Mouse (Mus musculus) MEL (cell line): ENCODE data around the gene Gba2. TPM values are rescaled to one million over a fixed set of nuclear protein-coding genes. Genes with fewer than 3 reads are reported as not detected.

Experiments
- DNase-seq: peaks from one replicate; pipeline ENCODE4 v3.0.0; 2011; ENCODE audit warnings: low read depth, low spot score
- H3K27ac ChIP-seq: 2 replicates; pipeline ENCODE4 v1.5.1; 2012; ENCODE audit warnings: low read depth, mild to moderate bottlenecking, control low read depth, low read length, moderate library complexity; ENCODE audit not compliant: control insufficient read depth
- H3K27me3 ChIP-seq, 2 experiments: fragments of 150-350 bp in 1 of 2; sonication (generic) in 1 of 2; 2 replicates each; pipeline ENCODE4 v1.6.1; 2012; ENCODE audit warnings: low read length in 2 of 2, mild to moderate bottlenecking in 2 of 2, improper control_type of control experiment in 1 of 2, moderate library complexity in 1 of 2; ENCODE audit not compliant: insufficient read depth in 2 of 2, control insufficient read depth in 1 of 2
- H3K36me3 ChIP-seq, 2 experiments: 2 replicates each; pipeline ENCODE4 v1.6.1; 2012 to 2014; ENCODE audit warnings: low read length in 2 of 2, improper control_type of control experiment in 1 of 2, inconsistent platforms in 1 of 2, mild to moderate bottlenecking in 1 of 2; ENCODE audit not compliant: insufficient read depth in 2 of 2, control insufficient read depth in 1 of 2
- H3K4me1 ChIP-seq, 2 experiments: fragments of 150-350 bp in 1 of 2; sonication (generic) in 1 of 2; 2 replicates each; pipeline ENCODE4 v1.6.1; 2012; ENCODE audit warnings: low read length in 2 of 2, improper control_type of control experiment in 1 of 2, mild to moderate bottlenecking in 1 of 2; ENCODE audit not compliant: insufficient read depth in 2 of 2, control insufficient read depth in 1 of 2
- H3K4me3 ChIP-seq, 2 experiments: fragments of 150-350 bp in 1 of 2; sonication (generic) in 1 of 2; 2 replicates each; pipeline ENCODE4 v1.5.1; 2012; ENCODE audit warnings: low read depth in 2 of 2, low read length in 2 of 2, mild to moderate bottlenecking in 2 of 2, moderate library complexity in 2 of 2, control low read depth in 1 of 2, improper control_type of control experiment in 1 of 2; ENCODE audit not compliant: control insufficient read depth in 1 of 2, insufficient read depth in 1 of 2
- H3K79me2 ChIP-seq: 2 replicates; pipeline ENCODE4 v1.6.1; 2012; ENCODE audit warnings: mild to moderate bottlenecking, low read length, moderate library complexity; ENCODE audit not compliant: control insufficient read depth, poor library complexity, insufficient read depth
- H3K9ac ChIP-seq: 2 replicates; pipeline ENCODE4 v1.6.1; 2012; ENCODE audit warnings: low read depth, mild to moderate bottlenecking, control low read depth, low read length, moderate library complexity; ENCODE audit not compliant: control insufficient read depth, poor library complexity, severe bottlenecking
- H3K9me3 ChIP-seq: fragments of 150-350 bp; sonication (generic); replicated peaks from 2 replicates; pipeline ENCODE4 v1.6.1; 2012; ENCODE audit warnings: mild to moderate bottlenecking, low read length, improper control_type of control experiment, moderate library complexity; ENCODE audit not compliant: insufficient read depth
- BHLHE40 ChIP-seq: IDR thresholded peaks from 2 replicates; pipeline ENCODE4 v1.6.1; 2012; ENCODE audit warnings: low read depth, mild to moderate bottlenecking, inconsistent platforms, low read length, improper control_type of control experiment, borderline replicate concordance
- CHD2 ChIP-seq: IDR thresholded peaks from 2 replicates; pipeline ENCODE4 v1.6.1; 2011; ENCODE audit warnings: low read length, improper control_type of control experiment
- EP300 ChIP-seq, 2 experiments: IDR thresholded peaks; 2 replicates each; pipeline ENCODE4 v1.6.1; 2011; ENCODE audit warnings: improper control_type of control experiment in 2 of 2, low read length in 2 of 2, low read depth in 1 of 2, mild to moderate bottlenecking in 1 of 2
- ETS1 ChIP-seq: IDR thresholded peaks from 2 replicates; pipeline ENCODE4 v1.6.1; 2012; ENCODE audit warnings: low read depth, mild to moderate bottlenecking, inconsistent platforms, low read length, improper control_type of control experiment, moderate library complexity
- GABPA ChIP-seq: IDR thresholded peaks from 2 replicates; pipeline ENCODE4 v1.6.1; 2012; ENCODE audit warnings: low read depth, mild to moderate bottlenecking, inconsistent platforms, low read length, improper control_type of control experiment, moderate library complexity
- KAT2A ChIP-seq: conservative IDR thresholded peaks from 2 replicates; pipeline ENCODE4 v1.6.1; 2012; ENCODE audit warnings: low read depth, low read length, improper control_type of control experiment, inconsistent platforms
- MEF2A ChIP-seq: IDR thresholded peaks from 2 replicates; pipeline ENCODE4 v1.6.1; 2014; ENCODE audit warnings: low read depth, mild to moderate bottlenecking, inconsistent platforms, low read length, improper control_type of control experiment; ENCODE audit not compliant: poor library complexity, insufficient replicate concordance, severe bottlenecking; ENCODE audit errors: extremely low read depth
- MXI1 ChIP-seq: IDR thresholded peaks from 2 replicates; pipeline ENCODE4 v1.6.1; 2011; ENCODE audit warnings: mild to moderate bottlenecking, low read depth, low read length, improper control_type of control experiment
- NELFE ChIP-seq: IDR thresholded peaks from 2 replicates; pipeline ENCODE4 v1.6.1; 2011; ENCODE audit warnings: low read depth, low read length, improper control_type of control experiment
- NRF1 ChIP-seq: IDR thresholded peaks from 2 replicates; pipeline ENCODE4 v1.6.1; 2014; ENCODE audit warnings: low read depth, mild to moderate bottlenecking, inconsistent platforms, low read length, improper control_type of control experiment, moderate library complexity; ENCODE audit not compliant: poor library complexity, insufficient read depth, severe bottlenecking
- POLR2A ChIP-seq, 2 experiments: IDR thresholded peaks; 2 replicates each; pipeline ENCODE4 v1.6.1; 2011 to 2012; ENCODE audit warnings: low read length in 2 of 2, mild to moderate bottlenecking in 2 of 2, control low read depth in 1 of 2, improper control_type of control experiment in 1 of 2, low read depth in 1 of 2, moderate library complexity in 1 of 2; ENCODE audit not compliant: control insufficient read depth in 1 of 2, insufficient read depth in 1 of 2, poor library complexity in 1 of 2
- POLR2AphosphoS2 ChIP-seq: IDR thresholded peaks from 2 replicates; pipeline ENCODE4 v1.6.1; 2011; ENCODE audit warnings: low read length, improper control_type of control experiment
- POLR2AphosphoS5 ChIP-seq: IDR thresholded peaks from 2 replicates; pipeline ENCODE4 v1.6.1; 2012; ENCODE audit warnings: low read depth, borderline replicate concordance, mild to moderate bottlenecking, inconsistent platforms, low read length, moderate library complexity, mixed read lengths
- RAD21 ChIP-seq: IDR thresholded peaks from 2 replicates; pipeline ENCODE4 v1.6.1; 2011; ENCODE audit warnings: mild to moderate bottlenecking, low read depth, low read length, improper control_type of control experiment
- TCF12 ChIP-seq: IDR thresholded peaks from 2 replicates; pipeline ENCODE4 v1.6.1; 2014; ENCODE audit warnings: low read depth, mild to moderate bottlenecking, inconsistent platforms, low read length, improper control_type of control experiment, moderate library complexity
- UBTF ChIP-seq: IDR thresholded peaks from 2 replicates; pipeline ENCODE4 v1.6.1; 2012; ENCODE audit warnings: low read depth, mild to moderate bottlenecking, inconsistent platforms, low read length, improper control_type of control experiment, moderate library complexity, borderline replicate concordance; ENCODE audit not compliant: insufficient read depth
- USF1 ChIP-seq: IDR thresholded peaks from 2 replicates; pipeline ENCODE4 v1.6.1; 2014; ENCODE audit warnings: low read depth, mild to moderate bottlenecking, inconsistent platforms, low read length, improper control_type of control experiment, moderate library complexity
- ZMIZ1 ChIP-seq: IDR thresholded peaks from 2 replicates; pipeline ENCODE4 v1.6.1; 2012; ENCODE audit warnings: low read depth, mild to moderate bottlenecking, inconsistent platforms, low read length, improper control_type of control experiment, moderate library complexity
- polyA plus RNA-seq, 2 experiments: library from polyadenylated mRNA; stranded (reverse) in 1 of 2; unstranded in 1 of 2; fragments of >175 nt in 1 of 2; fragments of >200 nt in 1 of 2; gene quantifications; 2 replicates each; pipeline versions ENCODE4 v1.2.1 to v1.2.4; 2012; ENCODE audit warnings: low replicate concordance in 2 of 2, low read depth in 1 of 2; ENCODE audit not compliant: insufficient read length in 2 of 2, insufficient read depth in 1 of 2, missing spikeins in 1 of 2
- total RNA-seq: library from RNA; depleted of rRNA; stranded (reverse); fragments of 300-350 nt; gene quantifications from 2 replicates; pipeline ENCODE4 v1.2.3, GENCODE M21; 2012

Gba2 gene
- total and polyA plus RNA-seq, 3 experiments = 5.7 to 24.9 TPM; not detected in 1

DNA sequence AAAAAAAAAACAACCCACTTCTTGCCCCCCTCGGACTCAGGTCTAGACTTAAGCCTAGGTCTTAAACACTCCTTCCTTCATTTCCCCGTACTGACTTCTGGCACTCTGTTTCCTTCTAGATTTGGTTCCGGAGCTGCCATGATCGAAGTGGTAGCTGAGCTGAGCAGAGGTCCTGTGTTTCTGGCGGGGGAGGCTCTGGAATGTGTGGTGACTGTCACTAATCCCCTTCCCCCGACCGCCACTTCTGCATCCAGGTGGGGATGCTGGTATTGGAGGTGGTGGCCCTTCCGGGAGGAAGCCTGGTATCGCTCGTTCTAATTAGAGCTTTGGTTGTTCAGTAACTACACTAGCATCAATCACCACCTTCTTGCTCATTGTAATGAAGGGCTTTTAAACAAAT, 583 bp upstream of the Gba2 start:
- Histone ChIP-seq H3K27ac (peak overlapping the region; percentile 66), H3K36me3 (peaks cover 0 to 3% of the 10 kb centered on the region in 2 experiments; a peak in 2 of 4 replicates), H3K27me3 (no peaks in the 10 kb centered on the region), H3K4me3 (peak overlapping the region; percentile 93 to 95), H3K79me2 (peaks cover 21% of the 10 kb centered on the region)
- TF ChIP-seq MEF2A (no peak), POLR2AphosphoS2 (no peak), NELFE (no peak), POLR2A (IDR thresholded peaks at IDR 0.05; ENCODE audit: control insufficient read depth in 1 of 2, insufficient read depth in 1 of 2, low read depth in 1 of 2, low read length in 2 of 2, poor library complexity in 1 of 2) (no peak), ETS1 (no peak), GABPA (no peak), NRF1 (no peak), ZMIZ1 (no peak)
- TF ChIP-seq, all 39 proteins: peak for 0
- no peak for DNase-seq
- peak overlapping the region; percentile 93 for H3K9ac ChIP-seq
- H3K9me3 ChIP-seq = no peaks in the 10 kb centered on the region
- H3K4me1 ChIP-seq = peaks cover 7 to 23% of the 10 kb centered on the region in 2 experiments

- Histone ChIP-seq H3K4me1 (peaks cover 7 to 23% of the 10 kb centered on the region in 2 experiments), H3K36me3 (peaks cover 0 to 3% of the 10 kb centered on the region in 2 experiments; a peak in 2 of 4 replicates), H3K9me3 (no peaks in the 10 kb centered on the region)
- peak; percentile 69 for DNase-seq
- no peak; the same call in 1 of the 2 replicates for TF ChIP-seq MXI1
- TF ChIP-seq NELFE = no peak
- peak in 1 of 2 experiments; percentile 56; a peak in 2 of 4 replicates for TF ChIP-seq EP300 (IDR thresholded peaks at IDR 0.05; ENCODE audit: low read depth in 1 of 2, low read length in 2 of 2)
- no peak for TF ChIP-seq ETS1
- no peak for TF ChIP-seq POLR2AphosphoS5
- TF ChIP-seq USF1 = no peak
- no peak for TF ChIP-seq TCF12
- TF ChIP-seq RAD21 = no peak
- TF ChIP-seq UBTF = no peak
- no peak for TF ChIP-seq KAT2A
- TF ChIP-seq MEF2A = no peak
- peak; percentile 44; the same call in 1 of the 2 replicates for TF ChIP-seq CHD2
- TF ChIP-seq ZMIZ1 = no peak
- 0 out of 2 replicates have a peak, but pooled peaks have one; percentile 14 for TF ChIP-seq BHLHE40
- TF ChIP-seq, all 39 proteins: peak for 3
- H3K9ac ChIP-seq = peak overlapping the region; percentile 93
- peaks cover 21% of the 10 kb centered on the region for H3K79me2 ChIP-seq
- H3K4me3 ChIP-seq = peak overlapping the region; percentile 93 to 95
- H3K27me3 ChIP-seq = no peaks in the 10 kb centered on the region
- peak overlapping the region; percentile 80 for H3K27ac ChIP-seq
These were observed 1.3 kb downstream of the Gba2 start for GRCm38 (mm10) chr4:43577237-43577881.
